20 mouse cellular contexts compared by ENCODE assay signal in the genomic region with DNA sequence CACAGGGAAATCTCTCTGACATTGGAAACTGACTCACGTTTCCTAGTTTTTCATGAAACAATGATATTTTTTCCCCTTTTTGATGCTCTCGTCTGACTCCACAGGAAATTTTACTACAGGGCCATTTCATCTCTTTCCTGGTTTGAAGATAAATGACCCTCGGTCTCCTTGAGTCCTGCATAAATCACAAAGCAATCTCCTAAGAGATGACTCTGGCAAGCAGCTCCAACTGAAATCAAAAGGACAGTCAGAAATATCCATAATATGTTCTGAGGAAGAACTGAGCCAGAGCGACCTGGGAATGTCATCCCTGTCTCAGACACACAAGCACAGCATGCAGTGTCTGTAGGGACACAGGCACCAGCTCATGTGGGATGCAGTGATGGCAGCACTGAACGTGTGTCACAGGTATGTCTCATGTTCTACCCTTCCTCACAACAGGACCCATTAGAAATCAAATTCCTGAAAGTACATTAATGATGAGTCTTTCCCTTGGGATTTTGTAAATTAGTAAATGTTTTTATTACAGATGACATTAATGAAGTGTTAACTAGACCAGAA.
DNase-seq lines count a peak whose midpoint lies in the region; ATAC-seq lines count a peak whose summit lies in the region.
"Had no signal": no experiment of that assay in that cellular context is flagged by ENCODE, and none has a peak within 500 bp of the region (broad histone marks: within the 10 kb centered on the region; RNA-seq: fewer than 3 reads in every experiment).

No protein-coding gene starts in this region.

- H3K4me3 ChIP-seq in kidney, embryonic 16.5 days (ENCODE audit: low read length): no peak overlapping the region
- H3K4me3 ChIP-seq: embryonic facial prominence, embryonic 12.5 days; erythroblast, embryonic 14.5 days; forebrain, embryonic 13.5 days; left cerebral cortex, adult 2 months; limb, embryonic 12.5 days; liver, embryonic 13.5 days; midbrain, embryonic 12.5 days had no signal

- 26% methylated on average over 5 of the region's 5 CpGs for WGBS in kidney, embryonic 16.5 days

- DNase-seq in heart, adult 11 months: peak; percentile 51
- DNase-seq in heart, postnatal 25 days (ENCODE audit: low spot score): no peak
- DNase-seq in kidney, adult 9 months: peak; percentile 58
- no peak for DNase-seq in kidney, adult 18-20 months
- peak; percentile 29 for DNase-seq in adrenal gland, postnatal 10 days
- no peak for DNase-seq in layer of hippocampus, postnatal 25 days (ENCODE audit: extremely low spot score in 1 of 2, low spot score in 1 of 2)
- DNase-seq in layer of hippocampus, postnatal 36 days: no peak
- DNase-seq: cerebellum, adult 11 months; cerebellum, postnatal 10 days; liver, embryonic 13.5 days; right cerebral cortex, postnatal 4 days had no signal

- intact Hi-C loops in heart, postnatal 25 days (cut with DNase I): no loop called here

- no peak overlapping the region for H3K4me2 ChIP-seq in kidney, embryonic 16.5 days (replicated peaks; ENCODE audit: low read depth, low read length)
- H3K4me2 ChIP-seq: embryonic facial prominence, embryonic 12.5 days; forebrain, embryonic 13.5 days; limb, embryonic 12.5 days; liver, embryonic 13.5 days; midbrain, embryonic 12.5 days had no signal

- H3K9ac ChIP-seq in kidney, embryonic 16.5 days (replicated peaks; ENCODE audit: low read length): no peak overlapping the region
- H3K9ac ChIP-seq: embryonic facial prominence, embryonic 12.5 days; forebrain, embryonic 13.5 days; limb, embryonic 12.5 days; liver, embryonic 13.5 days; midbrain, embryonic 12.5 days had no signal

- no peaks in the 10 kb centered on the region for H3K36me3 ChIP-seq in kidney, embryonic 16.5 days (ENCODE audit: insufficient read depth, low read length)
- H3K36me3 ChIP-seq: embryonic facial prominence, embryonic 12.5 days; G1E; limb, embryonic 12.5 days; liver, embryonic 13.5 days; midbrain, embryonic 12.5 days had no signal

- H3K27ac ChIP-seq in kidney, embryonic 16.5 days (ENCODE audit: low read length): no peak overlapping the region
- H3K27ac ChIP-seq: embryonic facial prominence, embryonic 12.5 days; forebrain, embryonic 13.5 days; left cerebral cortex, adult 2 months; limb, embryonic 12.5 days; liver, embryonic 13.5 days; midbrain, embryonic 12.5 days had no signal

- H3K4me1 ChIP-seq in kidney, embryonic 16.5 days (ENCODE audit: insufficient read depth, low read length): peaks cover 7% of the 10 kb centered on the region; the same call in 1 of the 2 replicates
- H3K4me1 ChIP-seq: embryonic facial prominence, embryonic 12.5 days; limb, embryonic 12.5 days; liver, embryonic 13.5 days had no signal

- no peaks in the 10 kb centered on the region for H3K27me3 ChIP-seq in kidney, embryonic 16.5 days (ENCODE audit: insufficient read depth, low read length)
- H3K27me3 ChIP-seq: embryonic facial prominence, embryonic 12.5 days; forebrain, embryonic 13.5 days; limb, embryonic 12.5 days; liver, embryonic 13.5 days; midbrain, embryonic 12.5 days had no signal

- peaks cover 3% of the 10 kb centered on the region for H3K9me3 ChIP-seq in kidney, embryonic 16.5 days (ENCODE audit: low read length)
- H3K9me3 ChIP-seq: embryonic facial prominence, embryonic 12.5 days; forebrain, embryonic 13.5 days; G1E; limb, embryonic 12.5 days; liver, embryonic 13.5 days; midbrain, embryonic 12.5 days had no signal

- peak; percentile 50; the same call in 1 of the 2 replicates for ATAC-seq in kidney, embryonic 16.5 days (ENCODE audit: low FRiP score, low TSS enrichment)
- ATAC-seq: activated CD4-positive, CD25-positive, alpha-beta regulatory T cell, adult 4 months; forebrain, embryonic 13.5 days had no signal

Comparison
In these comparisons a context has a peak if more than half of its experiments do, and no peak if none do; other contexts are left out.
1. DNase-seq: peak in heart, adult 11 months (single experiment), kidney, adult 9 months (single experiment) and adrenal gland, postnatal 10 days (single experiment); none in heart, postnatal 25 days (single experiment), kidney, adult 18-20 months (single experiment), layer of hippocampus, postnatal 25 days (0 of 2) and layer of hippocampus, postnatal 36 days (0 of 2).